Mouse (Mus musculus) kidney, embryonic 15.5 days (tissue): ENCODE measurements around the gene Taf8. TPM values are rescaled to one million over a fixed set of nuclear protein-coding genes. Genes with fewer than 3 reads are reported as not detected.

Experiments used
- ATAC-seq: fragments of 200-750 bp; cut with Nextera tagmentation; replicated peaks from 2 replicates; pipeline ENCODE4 v1.8.0; 2017; ENCODE audit warnings: moderate TSS enrichment; ENCODE audit not compliant: low FRiP score
- H3K27ac ChIP-seq: fragments of 300-500 bp; sonication (generic); 2 replicates; pipeline ENCODE4 v1.5.1; 2015; ENCODE audit warnings: mild to moderate bottlenecking, inconsistent platforms
- H3K27me3 ChIP-seq: fragments of 300-500 bp; sonication (generic); 2 replicates; pipeline ENCODE4 v1.6.1; 2015; ENCODE audit warnings: inconsistent platforms
- H3K36me3 ChIP-seq: fragments of 300-500 bp; sonication (generic); 2 replicates; pipeline ENCODE4 v1.6.1; 2015; ENCODE audit warnings: inconsistent platforms
- H3K4me1 ChIP-seq: fragments of 300-500 bp; sonication (generic); 2 replicates; pipeline ENCODE4 v1.6.1; 2015; ENCODE audit warnings: inconsistent platforms
- H3K4me2 ChIP-seq: fragments of 300-500 bp; sonication (generic); 2 replicates; pipeline ENCODE4 v1.6.1; 2015; ENCODE audit warnings: moderate library complexity, mild to moderate bottlenecking, inconsistent platforms
- H3K4me3 ChIP-seq: fragments of 300-500 bp; sonication (generic); replicated peaks from 2 replicates; pipeline ENCODE4 v1.5.1; 2015; ENCODE audit warnings: mild to moderate bottlenecking, inconsistent platforms
- H3K9ac ChIP-seq: fragments of 300-500 bp; sonication (generic); 2 replicates; pipeline ENCODE4 v1.6.1; 2015; ENCODE audit warnings: mild to moderate bottlenecking, inconsistent platforms
- H3K9me3 ChIP-seq: fragments of 300-500 bp; sonication (generic); replicated peaks from 2 replicates; pipeline ENCODE4 v1.6.1; 2016; ENCODE audit warnings: inconsistent platforms
- WGBS: fragments of 180-500 bp; shearing (Covaris S2); methylation state at CpG from one replicate; pipeline ENCODE4 v1.1.7; 2015; ENCODE audit warnings: mixed read lengths; 5-methylcytosine and 5-hydroxymethylcytosine counted together
- polyA plus RNA-seq: library from polyadenylated mRNA; unstranded; fragments of >200 nt; fragmentation: Nextera tagmentation; extraction: Ambion mirVana; gene quantifications from 2 replicates; pipeline ENCODE4 v1.2.1, GENCODE M21; 2015

Taf8 gene
- polyA plus RNA-seq, 1 experiment from 2014 or later: 37.0 TPM

- Histone ChIP-seq H3K27ac (peak overlapping the region; percentile 11), H3K36me3 (no peaks in the 10 kb centered on the region), H3K4me2 (no peak overlapping the region), H3K4me1 (peaks cover 70% of the 10 kb centered on the region), H3K9ac (no peak overlapping the region), H3K9me3 (no peaks in the 10 kb centered on the region), H3K4me3 (no peak overlapping the region), H3K27me3 (peaks cover 27% of the 10 kb centered on the region)
- ATAC-seq: no peak
- 48% methylated on average over 12 of the region's 12 CpGs for WGBS
These were observed 37.7 kb downstream of the Taf8 start for GRCm38 (mm10) chr17:47464248-47464965.

- Histone ChIP-seq H3K9ac (no peak overlapping the region), H3K4me3 (no peak overlapping the region), H3K36me3 (no peaks in the 10 kb centered on the region), H3K9me3 (no peaks in the 10 kb centered on the region), H3K4me1 (peaks cover 56% of the 10 kb centered on the region), H3K27ac (0 out of 2 replicates have a peak overlapping the region, but pooled peaks have one; percentile 18), H3K27me3 (peaks cover 11% of the 10 kb centered on the region), H3K4me2 (no peak overlapping the region)
- ATAC-seq: no peak
- WGBS: 43% methylated on average over 9 of the region's 9 CpGs
These were observed 39.2 kb downstream of the Taf8 start for GRCm38 (mm10) chr17:47462728-47463388.

GRCm38 (mm10) chr17:47462209-47462608 lies 39.9 kb downstream of the Taf8 start:
- Histone ChIP-seq H3K4me3 (no peak overlapping the region), H3K36me3 (no peaks in the 10 kb centered on the region), H3K9ac (no peak overlapping the region), H3K27me3 (peaks cover 5% of the 10 kb centered on the region), H3K4me2 (no peak overlapping the region), H3K27ac (0 out of 2 replicates have a peak overlapping the region, but pooled peaks have one; percentile 16), H3K9me3 (no peaks in the 10 kb centered on the region), H3K4me1 (peaks cover 54% of the 10 kb centered on the region)
- WGBS: 83% methylated on average over 7 of the region's 7 CpGs
- ATAC-seq: no peak

- Histone ChIP-seq H3K27ac (0 out of 2 replicates have a peak overlapping the region, but pooled peaks have one; percentile 3), H3K36me3 (no peaks in the 10 kb centered on the region), H3K27me3 (no peaks in the 10 kb centered on the region; the same call in 1 of the 2 replicates), H3K4me3 (no peak overlapping the region), H3K4me1 (peaks cover 53% of the 10 kb centered on the region), H3K9me3 (no peaks in the 10 kb centered on the region), H3K9ac (no peak overlapping the region), H3K4me2 (no peak overlapping the region)
- WGBS: 75% methylated on average over 3 of the region's 3 CpGs
- no peak for ATAC-seq
These were observed 40.4 kb downstream of the Taf8 start for GRCm38 (mm10) chr17:47461688-47462087.

GRCm38 (mm10) chr17:47459341-47459919 lies 42.7 kb downstream of the Taf8 start:
- no peak overlapping the region for H3K4me2 ChIP-seq
- H3K36me3 ChIP-seq: no peaks in the 10 kb centered on the region
- H3K9me3 ChIP-seq: no peaks in the 10 kb centered on the region
- H3K27ac ChIP-seq: no peak overlapping the region
- no peak overlapping the region for H3K9ac ChIP-seq
- H3K4me1 ChIP-seq: peaks cover 40% of the 10 kb centered on the region
- H3K27me3 ChIP-seq: no peaks in the 10 kb centered on the region
- no peak for ATAC-seq
- no peak overlapping the region for H3K4me3 ChIP-seq
- WGBS: 75% methylated on average over 3 of the region's 3 CpGs

GRCm38 (mm10) chr17:47458936-47459335 lies 43.2 kb downstream of the Taf8 start:
- Histone ChIP-seq H3K27me3 (no peaks in the 10 kb centered on the region), H3K4me3 (no peak overlapping the region), H3K27ac (no peak overlapping the region), H3K9ac (no peak overlapping the region), H3K9me3 (no peaks in the 10 kb centered on the region), H3K4me1 (peaks cover 40% of the 10 kb centered on the region), H3K36me3 (no peaks in the 10 kb centered on the region), H3K4me2 (no peak overlapping the region)
- ATAC-seq: no peak
- WGBS: 68% methylated on average over 2 of the region's 2 CpGs

GRCm38 (mm10) chr17:47458310-47458709 lies 43.8 kb downstream of the Taf8 start:
- H3K27ac ChIP-seq: no peak overlapping the region
- H3K27me3 ChIP-seq: no peaks in the 10 kb centered on the region
- no peak overlapping the region for H3K4me3 ChIP-seq
- WGBS: 67% methylated on average over 13 of the region's 13 CpGs
- H3K9ac ChIP-seq: no peak overlapping the region
- peaks cover 39% of the 10 kb centered on the region for H3K4me1 ChIP-seq
- H3K9me3 ChIP-seq: no peaks in the 10 kb centered on the region
- H3K36me3 ChIP-seq: no peaks in the 10 kb centered on the region
- H3K4me2 ChIP-seq: no peak overlapping the region
- no peak for ATAC-seq

GRCm38 (mm10) chr17:47454675-47455074 lies 47.4 kb downstream of the Taf8 start:
- WGBS: 43% methylated on average over 8 of the region's 8 CpGs
- Histone ChIP-seq H3K4me2 (no peak overlapping the region), H3K4me1 (peaks cover 54% of the 10 kb centered on the region), H3K36me3 (no peaks in the 10 kb centered on the region), H3K9ac (no peak overlapping the region), H3K4me3 (no peak overlapping the region), H3K27ac (0 out of 2 replicates have a peak overlapping the region, but pooled peaks have one; percentile 81), H3K9me3 (no peaks in the 10 kb centered on the region), H3K27me3 (no peaks in the 10 kb centered on the region)
- no peak; the same call in 1 of the 2 replicates for ATAC-seq

- Histone ChIP-seq H3K4me1 (peaks cover 72% of the 10 kb centered on the region), H3K36me3 (no peaks in the 10 kb centered on the region), H3K9ac (no peak overlapping the region), H3K4me2 (no peak overlapping the region), H3K27me3 (no peaks in the 10 kb centered on the region), H3K9me3 (no peaks in the 10 kb centered on the region), H3K27ac (peak overlapping the region; percentile 81), H3K4me3 (no peak overlapping the region)
- peak; percentile 37 for ATAC-seq
- 32% methylated on average over 7 of the region's 7 CpGs for WGBS
These were observed 49.2 kb downstream of the Taf8 start for GRCm38 (mm10) chr17:47452886-47453285.

GRCm38 (mm10) chr17:47450880-47451565 lies 51.1 kb downstream of the Taf8 start:
- H3K4me1 ChIP-seq: peaks cover 75% of the 10 kb centered on the region

GRCm38 (mm10) chr17:47450239-47450638 lies 51.9 kb downstream of the Taf8 start:
- ATAC-seq: peak; percentile 40; the same call in 1 of the 2 replicates
- peak overlapping the region; percentile 81 for H3K27ac ChIP-seq
- H3K9ac ChIP-seq: no peak overlapping the region
- no peaks in the 10 kb centered on the region for H3K36me3 ChIP-seq
- H3K4me1 ChIP-seq: peaks cover 78% of the 10 kb centered on the region
- H3K9me3 ChIP-seq: no peaks in the 10 kb centered on the region
- no peak overlapping the region for H3K4me3 ChIP-seq
- H3K4me2 ChIP-seq: no peak overlapping the region
- H3K27me3 ChIP-seq: no peaks in the 10 kb centered on the region
- 22% methylated on average over 7 of the region's 7 CpGs for WGBS

More at GRCm38 (mm10) chr17:47450880-47451565, 51.1 kb downstream of the Taf8 start:
- 0 out of 2 replicates have a peak, but pooled peaks have one; percentile 41 for ATAC-seq
- 66% methylated on average over 12 of the region's 12 CpGs for WGBS
- no peak overlapping the region for H3K4me2 ChIP-seq
- no peak overlapping the region for H3K4me3 ChIP-seq
- no peaks in the 10 kb centered on the region for H3K36me3 ChIP-seq
- no peaks in the 10 kb centered on the region for H3K27me3 ChIP-seq
- peak overlapping the region; percentile 81 for H3K27ac ChIP-seq
- no peaks in the 10 kb centered on the region for H3K9me3 ChIP-seq
- H3K9ac ChIP-seq: no peak overlapping the region
